Mouse (Mus musculus) G1E (cell line): Measurements from ENCODE around the gene Bad. TPM values are rescaled to one million over a fixed set of nuclear protein-coding genes. Genes with fewer than 3 reads are reported as not detected.

ENCODE experiments used
- ATAC-seq: 2 replicates; pipeline ENCODE4 v1.8.0; 2016; ENCODE audit warnings: mild to moderate bottlenecking; ENCODE audit not compliant: insufficient number of reproducible peaks, poor library complexity, low FRiP score, severe bottlenecking; ENCODE audit errors: extremely low read depth
- DNase-seq: peaks from one replicate; pipeline ENCODE4 v3.0.0; 2012; ENCODE audit warnings: low spot score
- H3K27me3 ChIP-seq: 2 replicates; pipeline ENCODE4 v1.6.1; 2012; ENCODE audit warnings: mild to moderate bottlenecking, low read length, inconsistent platforms; ENCODE audit not compliant: insufficient read depth
- H3K36me3 ChIP-seq: replicated peaks from 2 replicates; pipeline ENCODE3; 2012; ENCODE audit warnings: mild to moderate bottlenecking, inconsistent platforms
- H3K4me1 ChIP-seq: 2 replicates; pipeline ENCODE4 v1.6.1; 2012; ENCODE audit warnings: low read depth, low read length, inconsistent platforms, mixed read lengths; ENCODE audit not compliant: insufficient read depth
- H3K4me3 ChIP-seq: 2 replicates; pipeline ENCODE4 v1.5.1; 2012; ENCODE audit warnings: low read depth, mild to moderate bottlenecking, inconsistent platforms, low read length, moderate library complexity, mixed read lengths
- H3K9me3 ChIP-seq: replicated peaks from 2 replicates; pipeline ENCODE4 v1.6.1; 2012; ENCODE audit warnings: inconsistent platforms
- CTCF ChIP-seq: IDR thresholded peaks from 2 replicates; pipeline ENCODE4 v1.5.1; 2012; ENCODE audit warnings: low read depth, low read length, inconsistent platforms, mixed read lengths
- GATA1 ChIP-seq: IDR thresholded peaks from 2 replicates; pipeline ENCODE4 v1.6.1; 2012; ENCODE audit warnings: borderline replicate concordance, low read length, inconsistent platforms, mixed read lengths
- GATA2 ChIP-seq: IDR thresholded peaks from 2 replicates; pipeline ENCODE4 v1.6.1; 2012; ENCODE audit warnings: low read depth, low read length, inconsistent platforms, borderline replicate concordance
- POLR2AphosphoS5 ChIP-seq: IDR thresholded peaks from 2 replicates; pipeline ENCODE4 v1.6.1; 2012; ENCODE audit warnings: low read depth, low read length, inconsistent platforms; ENCODE audit not compliant: insufficient replicate concordance
- TAL1 ChIP-seq: conservative IDR thresholded peaks from 2 replicates; pipeline ENCODE4 v1.6.1; 2012; ENCODE audit warnings: low read depth, low read length, inconsistent platforms, mixed read lengths
- polyA plus RNA-seq: library from polyadenylated mRNA; stranded (reverse); fragments of >175 nt; gene quantifications from 2 replicates; pipeline ENCODE4 v1.2.3, GENCODE M21; 2012
- total RNA-seq, 2 experiments: library from RNA; stranded (forward) in 1 of 2; stranded (reverse) in 1 of 2; fragments of 200-1000 nt in 1 of 2; fragments of >200 nt in 1 of 2; fragmentation: Nextera tagmentation in 1 of 2; gene quantifications; 2 replicates each; pipeline ENCODE4 v1.2.3; 2014 to 2017

Gene Bad
- total and polyA plus RNA-seq, 3 experiments: 12.6 to 51.9 (median 50.7) TPM

GRCm38 (mm10) chr19:6914540-6914939 is 27.1 kb upstream of the Bad start:
- Histone ChIP-seq H3K36me3 (peaks cover 87% of the 10 kb centered on the region), H3K27me3 (no peaks in the 10 kb centered on the region), H3K4me1 (peaks cover 56% of the 10 kb centered on the region), H3K4me3 (no peak overlapping the region), H3K9me3 (no peaks in the 10 kb centered on the region)
- no peak for TF ChIP-seq CTCF
- no peak; the same call in 1 of the 2 replicates for TF ChIP-seq POLR2AphosphoS5
- DNase-seq: no peak
- no peak for ATAC-seq

- ATAC-seq (no peak), DNase-seq (no peak)
- Histone ChIP-seq H3K36me3 (peaks cover 94% of the 10 kb centered on the region), H3K27me3 (no peaks in the 10 kb centered on the region), H3K4me1 (peaks cover 63% of the 10 kb centered on the region), H3K9me3 (no peaks in the 10 kb centered on the region), H3K4me3 (no peak overlapping the region)
- TF ChIP-seq TAL1 (no peak), GATA2 (no peak), POLR2AphosphoS5 (no peak), GATA1 (no peak), CTCF (no peak)
These were observed 26.4 kb upstream of the Bad start for GRCm38 (mm10) chr19:6915276-6915675.

GRCm38 (mm10) chr19:6916496-6916895 is 25.2 kb upstream of the Bad start:
- H3K9me3 ChIP-seq: no peaks in the 10 kb centered on the region
- no peak overlapping the region for H3K4me3 ChIP-seq
- peaks cover 65% of the 10 kb centered on the region for H3K4me1 ChIP-seq
- H3K36me3 ChIP-seq: peaks cover 87% of the 10 kb centered on the region
- ATAC-seq (no peak), DNase-seq (no peak)
- H3K27me3 ChIP-seq: no peaks in the 10 kb centered on the region
- TF ChIP-seq GATA2: no peak
- TF ChIP-seq CTCF: no peak
- TF ChIP-seq POLR2AphosphoS5: no peak
- TF ChIP-seq TAL1: no peak
- no peak for TF ChIP-seq GATA1

- no peak for ATAC-seq
- H3K9me3 ChIP-seq: no peaks in the 10 kb centered on the region
- H3K4me1 ChIP-seq: peaks cover 60% of the 10 kb centered on the region
- TF ChIP-seq GATA2: no peak
- no peak for TF ChIP-seq CTCF
- no peak for TF ChIP-seq POLR2AphosphoS5
- TF ChIP-seq TAL1: no peak
- no peak for TF ChIP-seq GATA1
- no peak for DNase-seq
- H3K27me3 ChIP-seq: no peaks in the 10 kb centered on the region
- no peak overlapping the region for H3K4me3 ChIP-seq
- H3K36me3 ChIP-seq: peaks cover 68% of the 10 kb centered on the region
These were observed 23.3 kb upstream of the Bad start for GRCm38 (mm10) chr19:6918321-6918720.

GRCm38 (mm10) chr19:6919431-6919830 is 22.2 kb upstream of the Bad start:
- H3K4me1 ChIP-seq: peaks cover 56% of the 10 kb centered on the region
- no peak for TF ChIP-seq CTCF
- TF ChIP-seq POLR2AphosphoS5: no peak
- no peak for TF ChIP-seq GATA1
- no peak for TF ChIP-seq GATA2
- no peak for TF ChIP-seq TAL1
- no peak overlapping the region for H3K4me3 ChIP-seq
- H3K9me3 ChIP-seq: no peaks in the 10 kb centered on the region
- peaks cover 57% of the 10 kb centered on the region for H3K36me3 ChIP-seq
- DNase-seq: no peak
- ATAC-seq: no peak
- H3K27me3 ChIP-seq: no peaks in the 10 kb centered on the region

GRCm38 (mm10) chr19:6919876-6920740 is 21.6 kb upstream of the Bad start:
- H3K4me1 ChIP-seq: peaks cover 59% of the 10 kb centered on the region
- no peak for TF ChIP-seq GATA2
- TF ChIP-seq POLR2AphosphoS5: no peak
- TF ChIP-seq CTCF: no peak
- TF ChIP-seq TAL1: no peak
- TF ChIP-seq GATA1: no peak
- H3K4me3 ChIP-seq: peak overlapping the region; percentile 76
- no peaks in the 10 kb centered on the region for H3K9me3 ChIP-seq
- peaks cover 5% of the 10 kb centered on the region; the same call in 1 of the 2 replicates for H3K27me3 ChIP-seq
- H3K36me3 ChIP-seq: peaks cover 52% of the 10 kb centered on the region
- DNase-seq (no peak), ATAC-seq (no peak)
